8 mouse cellular contexts compared by ENCODE assay signal in genomic region chr10:128337306-128338181, GRCm38 (mm10). TPM values are rescaled to one million over a fixed set of nuclear protein-coding genes. Genes with fewer than 3 reads are reported as not detected.
A peak's percentile ranks its signal among the peaks of the same experiment; 100 is the strongest.
DNase-seq lines count a peak whose midpoint lies in the region; ATAC-seq lines count a peak whose summit lies in the region.

Cs (plus strand) TSS chr10:128337734.

- peak; percentile 98 for DNase-seq in CD4-positive, CD25-positive, alpha-beta regulatory T cell, adult 2 months (ENCODE audit: low read depth, low spot score)
- peak; percentile 91 for DNase-seq in fat pad, adult 2 months (ENCODE audit: extremely low read depth, low read depth, low spot score)
- DNase-seq in kidney, postnatal 10 days = peak; percentile 99
- DNase-seq in natural killer cell, adult 2 months (ENCODE audit: low spot score in 2 of 2) = peak; percentile 95 to 97

- peak; percentile 97 for ATAC-seq in heart, embryonic 13.5 days (ENCODE audit: extremely low read depth, insufficient number of reproducible peaks, low FRiP score, low TSS enrichment)
- ATAC-seq in liver, embryonic 12.5 days = peak; percentile 92
- ATAC-seq in stomach, embryonic 15.5 days (ENCODE audit: insufficient read depth, low FRiP score, low read depth) = peak; percentile 95

- no peaks in the 10 kb centered on the region for H3K27me3 ChIP-seq in heart, embryonic 13.5 days (replicated peaks)
- no peaks in the 10 kb centered on the region for H3K27me3 ChIP-seq in liver, embryonic 12.5 days (replicated peaks)
- no peaks in the 10 kb centered on the region for H3K27me3 ChIP-seq in stomach, embryonic 15.5 days (replicated peaks)

- no peaks in the 10 kb centered on the region for H3K4me1 ChIP-seq in brown adipose tissue, adult 24 weeks (ENCODE audit: control insufficient read depth, insufficient read depth, insufficient read length, low read length)
- H3K4me1 ChIP-seq in heart, embryonic 13.5 days = peaks cover 58% of the 10 kb centered on the region
- H3K4me1 ChIP-seq in liver, embryonic 12.5 days = peaks cover 76% of the 10 kb centered on the region
- H3K4me1 ChIP-seq in stomach, embryonic 15.5 days = peaks cover 22% of the 10 kb centered on the region

- peak within 1 kb of the TSS; percentile 97 for H3K4me3 ChIP-seq in brown adipose tissue, adult 24 weeks (ENCODE audit: insufficient read depth, low read depth, low read length)
- H3K4me3 ChIP-seq in heart, embryonic 13.5 days = peak within 1 kb of the TSS; percentile 71
- H3K4me3 ChIP-seq in liver, embryonic 12.5 days = peak within 1 kb of the TSS; percentile 91
- peak within 1 kb of the TSS; percentile 64 for H3K4me3 ChIP-seq in stomach, embryonic 15.5 days (replicated peaks)

- no peaks in the 10 kb centered on the region for H3K9me3 ChIP-seq in heart, embryonic 13.5 days
- no peaks in the 10 kb centered on the region for H3K9me3 ChIP-seq in liver, embryonic 12.5 days (replicated peaks)
- no peaks in the 10 kb centered on the region for H3K9me3 ChIP-seq in stomach, embryonic 15.5 days

- H3K36me3 ChIP-seq in heart, embryonic 13.5 days = peaks cover 18% of the 10 kb centered on the region; the same call in 1 of the 2 replicates
- peaks cover 25% of the 10 kb centered on the region for H3K36me3 ChIP-seq in liver, embryonic 12.5 days
- H3K36me3 ChIP-seq in stomach, embryonic 15.5 days = no peaks in the 10 kb centered on the region; the same call in 1 of the 2 replicates

- WGBS in heart, embryonic 13.5 days = under 1% methylated on average over 61 of the region's 61 CpGs
- WGBS in liver, embryonic 12.5 days (ENCODE audit: insufficient replicate concordance) = 2% methylated on average over 61 of the region's 61 CpGs
- WGBS in stomach, embryonic 15.5 days = 1% methylated on average over 61 of the region's 61 CpGs

- peak within 1 kb of the TSS; percentile 99 for H3K27ac ChIP-seq in brown adipose tissue, adult 24 weeks (replicated peaks; ENCODE audit: low read depth, low read length)
- peak within 1 kb of the TSS; percentile 98 for H3K27ac ChIP-seq in heart, embryonic 13.5 days (replicated peaks)
- H3K27ac ChIP-seq in liver, embryonic 12.5 days = peak within 1 kb of the TSS; percentile 95
- H3K27ac ChIP-seq in stomach, embryonic 15.5 days = peak within 1 kb of the TSS; percentile 98

- peak within 1 kb of the TSS; percentile 96 for H3K9ac ChIP-seq in heart, embryonic 13.5 days
- H3K9ac ChIP-seq in liver, embryonic 12.5 days = peak within 1 kb of the TSS; percentile 92
- peak within 1 kb of the TSS; percentile 66 for H3K9ac ChIP-seq in stomach, embryonic 15.5 days

- H3K4me2 ChIP-seq in heart, embryonic 13.5 days = peak within 1 kb of the TSS; percentile 83
- H3K4me2 ChIP-seq in liver, embryonic 12.5 days = peak within 1 kb of the TSS; percentile 86
- H3K4me2 ChIP-seq in stomach, embryonic 15.5 days = peak within 1 kb of the TSS; percentile 75

RNA-seq across cellular contexts. Expression of gene Cs, which starts in this region (rescaled TPM):
- 1,610 and 1,861 TPM in 2 replicates for polyA plus RNA-seq in brown adipose tissue, adult 24 weeks (2012; ENCODE audit: insufficient read depth, insufficient read length, missing spikeins)
- 396 and 409 TPM in 2 replicates for polyA plus RNA-seq in heart, embryonic 13.5 days (2015; fragmentation: Nextera tagmentation; extraction: Ambion mirVana)
- polyA plus RNA-seq in liver, embryonic 12.5 days (2016; fragmentation: Nextera tagmentation; extraction: Ambion mirVana) = 183 and 187 TPM in 2 replicates
- polyA plus RNA-seq in stomach, embryonic 15.5 days (2015; fragmentation: Nextera tagmentation; extraction: Ambion mirVana) = 192 and 212 TPM in 2 replicates

Comparison
In these comparisons a context has a peak if more than half of its experiments do, and no peak if none do; other contexts are left out.
1. Peak in every context shown above with its lines: DNase-seq, ATAC-seq, H3K4me3 ChIP-seq and H3K27ac ChIP-seq.